Mouse (Mus musculus): ENCODE results near the gene Adamts16.
A peak's percentile ranks its signal among the peaks of the same experiment; 100 is the strongest.

Gene Adamts16

GRCm38 (mm10) chr13:70762586-70762985 lies 79.0 kb downstream of the Adamts16 start:
- DNase-seq (ENCODE audit: low spot score): no peak

GRCm38 (mm10) chr13:70761312-70761711 lies 80.3 kb downstream of the Adamts16 start:
- no peak for DNase-seq (ENCODE audit: low spot score)

- DNase-seq (ENCODE audit: low spot score): no peak
Measured at GRCm38 (mm10) chr13:70760186-70760585, 81.4 kb downstream of the Adamts16 start.

GRCm38 (mm10) chr13:70746294-70747008 lies 95.2 kb downstream of the Adamts16 start:
- DNase-seq (ENCODE audit: low spot score): no peak

- DNase-seq (ENCODE audit: low spot score): no peak
Measured at GRCm38 (mm10) chr13:70744416-70745038, 97.1 kb downstream of the Adamts16 start.

GRCm38 (mm10) chr13:70742693-70743092 lies 98.9 kb downstream of the Adamts16 start:
- no peak for DNase-seq (ENCODE audit: low spot score)

- DNase-seq (ENCODE audit: low spot score): peak; percentile 62
Measured at GRCm38 (mm10) chr13:70740281-70741240, 101.0 kb downstream of the Adamts16 start.

GRCm38 (mm10) chr13:70738781-70739180 lies 102.8 kb downstream of the Adamts16 start:
- no peak for DNase-seq (ENCODE audit: low spot score)

GRCm38 (mm10) chr13:70736409-70736808 lies 105.2 kb downstream of the Adamts16 start:
- DNase-seq (ENCODE audit: low spot score): no peak

GRCm38 (mm10) chr13:70734640-70735039 lies 107.0 kb downstream of the Adamts16 start:
- no peak for DNase-seq (ENCODE audit: low spot score)

GRCm38 (mm10) chr13:70733911-70734310 lies 107.7 kb downstream of the Adamts16 start:
- no peak for DNase-seq (ENCODE audit: low spot score)

GRCm38 (mm10) chr13:70733206-70733605 lies 108.4 kb downstream of the Adamts16 start:
- DNase-seq (ENCODE audit: low spot score): no peak

GRCm38 (mm10) chr13:70732781-70733180 lies 108.8 kb downstream of the Adamts16 start:
- no peak for DNase-seq (ENCODE audit: low spot score)

GRCm38 (mm10) chr13:70731349-70731748 lies 110.3 kb downstream of the Adamts16 start:
- no peak for DNase-seq (ENCODE audit: low spot score)

GRCm38 (mm10) chr13:70729996-70730395 lies 111.6 kb downstream of the Adamts16 start:
- DNase-seq (ENCODE audit: low spot score): no peak

GRCm38 (mm10) chr13:70726249-70726648 lies 115.4 kb downstream of the Adamts16 start:
- DNase-seq (ENCODE audit: low spot score): no peak

- DNase-seq (ENCODE audit: low spot score): no peak
Measured at GRCm38 (mm10) chr13:70724635-70725034, 117.0 kb downstream of the Adamts16 start.

- no peak for DNase-seq (ENCODE audit: low spot score)
Measured at GRCm38 (mm10) chr13:70724108-70724622, 117.4 kb downstream of the Adamts16 start.

GRCm38 (mm10) chr13:70719994-70720393 lies 121.6 kb downstream of the Adamts16 start:
- DNase-seq (ENCODE audit: low spot score): no peak

- no peak for DNase-seq (ENCODE audit: low spot score)
Measured at GRCm38 (mm10) chr13:70718814-70719213, 122.8 kb downstream of the Adamts16 start.

GRCm38 (mm10) chr13:70716022-70716421 lies 125.6 kb downstream of the Adamts16 start:
- no peak for DNase-seq (ENCODE audit: low spot score)

GRCm38 (mm10) chr13:70714081-70714775 lies 127.4 kb downstream of the Adamts16 start:
- no peak for DNase-seq (ENCODE audit: low spot score)

Data from yolk sac, embryonic 10.5 days (tissue).